Mouse (Mus musculus) embryonic facial prominence, embryonic 14.5 days (tissue): Measurements from ENCODE around the gene Olfr1128. TPM values are rescaled to one million over a fixed set of nuclear protein-coding genes. Genes with fewer than 3 reads are reported as not detected.
"Not testable (repeated sequence)": the region's sequence is repeated elsewhere in the genome, so short reads cannot be mapped to it uniquely, and the experiment has no call there.

ENCODE experiments used
- ATAC-seq: fragments of 200-750 bp; cut with Nextera tagmentation; 2 replicates; pipeline ENCODE4 v1.8.0; 2017; ENCODE audit warnings: low read depth, moderate number of reproducible peaks, moderate TSS enrichment
- DNase-seq: peaks from one replicate; pipeline ENCODE4 v3.0.0-alpha.2; 2015; ENCODE audit warnings: low spot score
- H3K27ac ChIP-seq: fragments of 300-500 bp; sonication (generic); replicated peaks from 2 replicates; pipeline ENCODE4 v1.5.1; 2014; ENCODE audit warnings: low read depth, mild to moderate bottlenecking, low read length, moderate library complexity
- H3K27me3 ChIP-seq: fragments of 300-500 bp; sonication (generic); replicated peaks from 2 replicates; pipeline ENCODE4 v1.6.1; 2014; ENCODE audit warnings: low read length; ENCODE audit not compliant: control insufficient read depth, insufficient read depth
- H3K36me3 ChIP-seq: fragments of 300-500 bp; sonication (generic); 2 replicates; pipeline ENCODE4 v1.6.1; 2014; ENCODE audit warnings: low read length, mixed read lengths; ENCODE audit not compliant: control insufficient read depth, insufficient read depth
- H3K4me1 ChIP-seq: fragments of 300-500 bp; sonication (generic); 2 replicates; pipeline ENCODE4 v1.6.1; 2014; ENCODE audit warnings: antibody characterized with exemption, low read length; ENCODE audit not compliant: control insufficient read depth, insufficient read depth
- H3K4me2 ChIP-seq: fragments of 300-500 bp; sonication (generic); 2 replicates; pipeline ENCODE4 v1.6.1; 2014; ENCODE audit warnings: low read depth, mild to moderate bottlenecking, low read length, moderate library complexity, mixed read lengths
- H3K4me3 ChIP-seq: fragments of 300-500 bp; sonication (generic); 2 replicates; pipeline ENCODE4 v1.5.1; 2014; ENCODE audit warnings: low read depth, mild to moderate bottlenecking, low read length
- H3K9ac ChIP-seq: fragments of 300-500 bp; sonication (generic); 2 replicates; pipeline ENCODE4 v1.6.1; 2014; ENCODE audit warnings: low read depth, mild to moderate bottlenecking, low read length, moderate library complexity, mixed read lengths
- H3K9me3 ChIP-seq: fragments of 300-500 bp; sonication (generic); 2 replicates; pipeline ENCODE4 v1.6.1; 2016; ENCODE audit warnings: low read length; ENCODE audit not compliant: control insufficient read depth
- WGBS: fragments of 180-500 bp; shearing (Covaris S2); extraction: QIAGEN DNeasy Blood & Tissue Kit; methylation state at CpG from one replicate; pipeline ENCODE4 v1.1.7; 2014; 5-methylcytosine and 5-hydroxymethylcytosine counted together
- polyA plus RNA-seq: library from polyadenylated mRNA; unstranded; fragments of >200 nt; fragmentation: Nextera tagmentation; extraction: Ambion mirVana; gene quantifications from 2 replicates; pipeline ENCODE4 v1.2.1, GENCODE M21; 2014

The Olfr1128 gene
- polyA plus RNA-seq, 1 experiment from 2014 or later, result not detected

- 82% methylated on average over 6 of the region's 6 CpGs for WGBS
- no peak for DNase-seq
- H3K9me3 ChIP-seq, result no peaks in the 10 kb centered on the region
- H3K27ac ChIP-seq, result no peak within 1 kb of the TSS
- no peak for ATAC-seq
- no peaks in the 10 kb centered on the region for H3K4me1 ChIP-seq
- no peaks in the 10 kb centered on the region for H3K36me3 ChIP-seq
- H3K4me3 ChIP-seq, result no peak within 1 kb of the TSS
- H3K4me2 ChIP-seq, result no peak within 1 kb of the TSS
- no peak within 1 kb of the TSS for H3K9ac ChIP-seq
- H3K27me3 ChIP-seq, result no peaks in the 10 kb centered on the region
Measured at GRCm38 (mm10) chr2:87506265-87506664, 39.1 kb downstream of the Olfr1128 start, which contains the start of gene Pramel6. Gene Pramel6, plus strand, starts transcription at chr2:87506565.

GRCm38 (mm10) chr2:87496993-87497392 is 48.3 kb downstream of the Olfr1128 start, which contains the start of gene Pramel7:
Gene Pramel7, minus strand, starts transcription at chr2:87497093.
- ATAC-seq, H3K36me3 ChIP-seq, H3K4me2 ChIP-seq, H3K27ac ChIP-seq, H3K9me3 ChIP-seq, H3K4me1 ChIP-seq, H3K27me3 ChIP-seq, H3K9ac ChIP-seq, H3K4me3 ChIP-seq, DNase-seq: not testable (repeated sequence)
- WGBS, result 88% methylated on average over 4 of the region's 5 CpGs

Other genes with a start within 250 kb of the Olfr1128 start
- not detected in 2 replicates for gene Olfr1118, start 238.0 kb downstream of the Olfr1128 start, polyA plus RNA-seq
- not detected in 2 replicates for gene Olfr1120, start 190.7 kb downstream of the Olfr1128 start, polyA plus RNA-seq
- not detected in 2 replicates for gene Olfr1121, start 175.6 kb downstream of the Olfr1128 start, polyA plus RNA-seq
- gene Olfr1122, start 159.7 kb downstream of the Olfr1128 start, polyA plus RNA-seq, result not detected in 2 replicates
- not detected in 2 replicates for gene Olfr1123, start 128.9 kb downstream of the Olfr1128 start, polyA plus RNA-seq
- gene Olfr1124, start 115.3 kb downstream of the Olfr1128 start, polyA plus RNA-seq, result 0.07 TPM in 1 of 2 replicates, not detected in the other
- gene Olfr1126, start 91.6 kb downstream of the Olfr1128 start, polyA plus RNA-seq, result not detected in 2 replicates
- gene Pramel7, start 48.4 kb downstream of the Olfr1128 start, polyA plus RNA-seq, result not detected in 2 replicates
- gene Pramel6, start 39.0 kb downstream of the Olfr1128 start, polyA plus RNA-seq, result not detected in 2 replicates
- not detected in 2 replicates for gene Olfr153, start 13.7 kb downstream of the Olfr1128 start, polyA plus RNA-seq
- gene Olfr1129, start 28.4 kb upstream of the Olfr1128 start, polyA plus RNA-seq, result not detected in 2 replicates
- not detected in 2 replicates for gene Olfr1130, start 60.7 kb upstream of the Olfr1128 start, polyA plus RNA-seq
- not detected in 2 replicates for gene Olfr1131, start 81.6 kb upstream of the Olfr1128 start, polyA plus RNA-seq
- not detected in 2 replicates for gene Olfr1132, start 92.0 kb upstream of the Olfr1128 start, polyA plus RNA-seq
- gene Olfr1133, start 101.8 kb upstream of the Olfr1128 start, polyA plus RNA-seq, result 0.29 TPM in 1 of 2 replicates, not detected in the other
- not detected in 2 replicates for gene Olfr1134, start 112.9 kb upstream of the Olfr1128 start, polyA plus RNA-seq
- not detected in 2 replicates for gene Olfr1135, start 128.1 kb upstream of the Olfr1128 start, polyA plus RNA-seq
- not detected in 2 replicates for gene Olfr1136, start 148.4 kb upstream of the Olfr1128 start, polyA plus RNA-seq
- gene Olfr1137, start 167.6 kb upstream of the Olfr1128 start, polyA plus RNA-seq, result not detected in 2 replicates
- gene Olfr1138, start 194.4 kb upstream of the Olfr1128 start, polyA plus RNA-seq, result not detected in 2 replicates
- not detected in 2 replicates for gene Olfr1140, start 198.2 kb upstream of the Olfr1128 start, polyA plus RNA-seq
- not detected in 2 replicates for gene Olfr1141, start 208.4 kb upstream of the Olfr1128 start, polyA plus RNA-seq
- not detected in 2 replicates for gene Olfr152, start 233.9 kb upstream of the Olfr1128 start, polyA plus RNA-seq